Mouse (Mus musculus): ENCODE data around the gene Disp1. TPM values are rescaled to one million over a fixed set of nuclear protein-coding genes. Genes with fewer than 3 reads are reported as not detected.

Gene Disp1
- polyA plus RNA-seq, 1 experiment from 2014 or later, result 9.6 TPM

- peaks cover 12% of the 10 kb centered on the region; the same call in 1 of the 2 replicates for H3K4me1 ChIP-seq
- H3K4me3 ChIP-seq, result no peak overlapping the region
- no peaks in the 10 kb centered on the region for H3K27me3 ChIP-seq (replicated peaks)
- ATAC-seq (replicated peaks), result no peak
- WGBS, result 46% methylated on average over 4 of the region's 4 CpGs
- no peaks in the 10 kb centered on the region for H3K9me3 ChIP-seq
- H3K4me2 ChIP-seq, result no peak overlapping the region
- H3K36me3 ChIP-seq (replicated peaks), result no peaks in the 10 kb centered on the region
- no peak overlapping the region for H3K9ac ChIP-seq
- no peak overlapping the region for H3K27ac ChIP-seq
Measured at GRCm38 (mm10) chr1:183138088-183138487, 83.2 kb downstream of the Disp1 start.

DNA sequence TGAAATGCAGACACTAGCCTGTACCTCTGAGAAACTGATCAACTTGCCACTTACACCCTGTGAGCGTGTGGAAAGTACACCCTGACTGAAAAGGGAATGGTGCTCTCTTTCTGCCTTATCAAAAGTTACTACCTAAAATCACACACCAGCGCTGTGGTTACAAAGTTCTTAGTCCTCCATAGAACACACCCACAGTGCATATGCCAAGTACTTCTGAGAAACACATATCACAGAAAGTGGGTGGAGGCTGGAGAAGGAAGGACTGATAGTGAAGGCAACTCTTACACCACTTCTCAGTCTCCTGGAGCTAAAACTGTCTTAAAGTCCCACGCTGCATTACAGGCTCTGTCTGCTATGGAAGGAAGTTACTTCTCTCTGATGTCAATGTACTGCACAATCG lies 86.9 kb downstream of the Disp1 start:
- ATAC-seq (replicated peaks), result no peak
- H3K4me1 ChIP-seq, result peaks cover 9% of the 10 kb centered on the region
- WGBS, result 96% methylated on average over 4 of the region's 4 CpGs

GRCm38 (mm10) chr1:183133440-183133839 lies 87.9 kb downstream of the Disp1 start:
- ATAC-seq (replicated peaks), result no peak
- Histone ChIP-seq H3K4me2 (no peak overlapping the region), H3K4me1 (peaks cover 9% of the 10 kb centered on the region), H3K9ac (no peak overlapping the region), H3K27me3 (replicated peaks) (no peaks in the 10 kb centered on the region), H3K4me3 (no peak overlapping the region), H3K36me3 (replicated peaks) (no peaks in the 10 kb centered on the region), H3K27ac (no peak overlapping the region), H3K9me3 (no peaks in the 10 kb centered on the region)
- WGBS, result 80% methylated on average over 3 of the region's 3 CpGs

More for the DNA sequence above, 86.9 kb downstream of the Disp1 start:
- H3K9me3 ChIP-seq, result no peaks in the 10 kb centered on the region
- no peak overlapping the region for H3K27ac ChIP-seq
- H3K36me3 ChIP-seq (replicated peaks), result no peaks in the 10 kb centered on the region
- H3K27me3 ChIP-seq (replicated peaks), result no peaks in the 10 kb centered on the region
- H3K9ac ChIP-seq, result no peak overlapping the region
- H3K4me2 ChIP-seq, result no peak overlapping the region
- no peak overlapping the region for H3K4me3 ChIP-seq

DNA sequence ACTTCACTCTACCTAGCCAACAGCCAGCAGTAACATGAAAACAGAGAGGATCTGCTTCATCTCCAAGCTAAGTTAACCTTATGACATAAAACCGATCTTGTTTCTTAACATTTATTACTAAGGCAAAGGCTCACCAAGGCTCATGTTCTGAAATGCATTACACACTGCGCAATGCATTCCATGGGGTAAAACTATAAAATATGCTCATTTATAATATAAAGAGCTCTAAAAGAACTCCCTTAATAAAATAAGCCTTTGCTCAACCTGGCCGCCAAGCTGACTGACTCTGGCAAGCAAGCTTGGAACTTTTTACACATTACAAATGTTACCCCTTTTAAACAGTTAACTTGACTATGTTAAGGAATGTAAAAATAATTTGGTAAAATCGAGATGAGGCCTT lies 94.1 kb downstream of the Disp1 start:
- no peak for ATAC-seq (replicated peaks)
- H3K9me3 ChIP-seq, result no peaks in the 10 kb centered on the region
- H3K4me3 ChIP-seq, result no peak overlapping the region
- H3K4me1 ChIP-seq, result peaks cover 7% of the 10 kb centered on the region; the same call in 1 of the 2 replicates
- no peaks in the 10 kb centered on the region for H3K36me3 ChIP-seq (replicated peaks)
- no peaks in the 10 kb centered on the region for H3K27me3 ChIP-seq (replicated peaks)
- H3K9ac ChIP-seq, result no peak overlapping the region
- H3K27ac ChIP-seq, result no peak overlapping the region
- 83% methylated on average over 4 of the region's 4 CpGs for WGBS
- no peak overlapping the region for H3K4me2 ChIP-seq

GRCm38 (mm10) chr1:183123725-183124124 lies 97.6 kb downstream of the Disp1 start:
- Histone ChIP-seq H3K9ac (no peak overlapping the region), H3K4me1 (peaks cover 1% of the 10 kb centered on the region), H3K27ac (no peak overlapping the region), H3K4me2 (no peak overlapping the region), H3K36me3 (replicated peaks) (no peaks in the 10 kb centered on the region), H3K9me3 (no peaks in the 10 kb centered on the region), H3K27me3 (replicated peaks) (no peaks in the 10 kb centered on the region), H3K4me3 (no peak overlapping the region)
- 64% methylated on average over 3 of the region's 3 CpGs for WGBS
- no peak for ATAC-seq (replicated peaks)

- peaks cover 17% of the 10 kb centered on the region for H3K4me1 ChIP-seq
- no peak for ATAC-seq (replicated peaks)
- no peak overlapping the region for H3K9ac ChIP-seq
- no peaks in the 10 kb centered on the region for H3K36me3 ChIP-seq (replicated peaks)
- H3K27ac ChIP-seq, result no peak overlapping the region
- H3K4me3 ChIP-seq, result no peak overlapping the region
- H3K9me3 ChIP-seq, result no peaks in the 10 kb centered on the region
- 91% methylated on average over 12 of the region's 12 CpGs for WGBS
- no peak overlapping the region for H3K4me2 ChIP-seq
- no peaks in the 10 kb centered on the region for H3K27me3 ChIP-seq (replicated peaks)
Measured at GRCm38 (mm10) chr1:183120341-183120923, 100.9 kb downstream of the Disp1 start.

DNA sequence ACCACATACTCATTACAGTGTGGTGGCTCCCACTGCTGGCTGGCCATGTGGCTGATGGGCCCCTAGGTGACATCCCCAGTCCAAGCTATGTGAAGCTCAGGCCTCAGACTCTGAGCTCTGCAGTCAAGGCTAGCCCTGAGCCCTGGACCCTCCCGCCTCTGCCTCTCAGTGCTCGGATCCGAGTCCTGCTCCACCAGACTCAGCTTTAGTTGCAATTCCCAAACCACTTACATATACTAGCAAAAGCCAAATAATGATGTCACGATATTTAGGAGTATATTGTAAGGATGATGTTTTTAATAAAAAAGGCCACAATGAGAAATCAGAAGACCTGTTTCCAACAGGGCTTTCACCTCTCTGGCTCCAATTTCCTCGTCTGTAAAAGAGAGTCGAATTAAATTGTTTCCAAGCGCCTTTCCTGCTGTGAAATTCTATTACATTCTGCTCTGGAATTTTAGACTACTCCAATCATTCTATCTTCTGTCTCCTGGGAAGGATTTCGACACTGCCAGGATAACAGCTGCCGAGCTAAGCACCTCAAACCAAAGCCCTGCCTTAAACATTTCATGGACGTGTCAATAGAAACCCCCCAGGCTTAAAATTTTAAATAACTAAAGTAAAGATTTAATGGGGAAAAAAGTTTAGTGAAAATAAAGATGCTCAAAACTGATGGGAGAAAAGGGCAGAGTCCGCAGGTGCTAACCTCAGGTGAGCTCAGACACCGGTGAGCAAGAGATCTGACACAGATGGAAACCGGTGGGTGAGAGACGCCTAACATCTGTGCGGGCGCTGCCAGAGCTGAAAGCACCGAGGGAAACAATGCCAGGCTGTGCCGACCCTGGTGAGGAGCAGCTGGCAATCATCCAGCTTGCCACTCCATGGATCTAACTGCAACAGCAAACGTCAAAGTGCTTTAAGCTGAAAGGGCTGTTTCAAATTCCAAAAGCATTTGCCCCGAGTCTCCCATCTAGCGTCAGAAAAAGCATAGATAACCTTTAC lies 103.2 kb downstream of the Disp1 start:
- Histone ChIP-seq H3K9ac (no peak overlapping the region), H3K27ac (peak overlapping the region; percentile 31), H3K4me2 (no peak overlapping the region), H3K36me3 (replicated peaks) (no peaks in the 10 kb centered on the region), H3K4me1 (peaks cover 17% of the 10 kb centered on the region), H3K9me3 (no peaks in the 10 kb centered on the region), H3K4me3 (no peak overlapping the region), H3K27me3 (replicated peaks) (no peaks in the 10 kb centered on the region)
- peak; percentile 37; the same call in 1 of the 2 replicates for ATAC-seq (replicated peaks)
- 43% methylated on average over 21 of the region's 21 CpGs for WGBS

DNA sequence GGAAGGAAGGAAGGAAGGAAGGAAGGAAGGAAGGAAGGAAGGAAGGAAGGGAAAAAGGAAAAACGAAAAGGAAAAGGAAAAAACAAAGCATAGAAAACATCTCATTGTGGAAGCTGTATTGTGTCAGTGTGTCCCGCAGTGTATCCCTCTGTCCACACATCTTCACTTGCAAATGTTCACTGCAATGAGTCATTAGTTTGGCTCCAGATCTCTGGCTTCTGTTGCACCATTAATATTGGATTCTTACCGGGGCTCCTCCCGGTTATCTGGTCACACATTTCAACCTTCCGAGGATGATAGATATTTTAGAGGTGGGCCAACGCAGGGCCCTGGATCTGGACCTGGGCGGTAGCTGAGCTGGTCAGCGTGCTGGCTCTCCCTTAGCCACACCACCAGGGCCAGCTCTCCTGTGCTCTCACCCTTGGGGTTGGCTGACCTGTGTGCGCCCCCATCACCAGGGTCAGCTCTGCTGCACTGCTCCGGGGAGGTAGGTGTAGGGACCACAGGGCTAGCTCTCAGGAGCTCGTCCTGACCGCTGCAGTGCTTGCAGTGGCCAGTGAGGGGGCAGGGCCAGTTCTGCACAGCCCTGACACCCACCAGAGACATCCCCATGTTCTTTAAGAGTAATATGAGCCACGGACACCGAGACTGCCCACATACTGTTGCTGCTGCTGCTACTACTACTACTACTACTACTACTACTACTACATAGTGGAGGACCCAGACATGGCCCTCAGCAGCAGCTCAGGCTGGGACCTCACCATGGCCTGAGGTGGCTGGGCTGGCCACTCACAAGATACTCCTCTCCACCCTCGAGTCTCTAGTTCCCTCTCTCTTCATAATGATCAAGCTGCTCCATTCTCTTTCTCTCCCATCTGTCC lies 104.1 kb downstream of the Disp1 start:
- Histone ChIP-seq H3K36me3 (replicated peaks) (no peaks in the 10 kb centered on the region), H3K9ac (no peak overlapping the region), H3K4me1 (peaks cover 17% of the 10 kb centered on the region), H3K27ac (peak overlapping the region; percentile 31), H3K4me2 (no peak overlapping the region), H3K9me3 (no peaks in the 10 kb centered on the region), H3K4me3 (no peak overlapping the region), H3K27me3 (replicated peaks) (no peaks in the 10 kb centered on the region)
- 0 out of 2 replicates have a peak, but pooled peaks have one; percentile 39 for ATAC-seq (replicated peaks)
- WGBS, result 86% methylated on average over 15 of the region's 15 CpGs

DNA sequence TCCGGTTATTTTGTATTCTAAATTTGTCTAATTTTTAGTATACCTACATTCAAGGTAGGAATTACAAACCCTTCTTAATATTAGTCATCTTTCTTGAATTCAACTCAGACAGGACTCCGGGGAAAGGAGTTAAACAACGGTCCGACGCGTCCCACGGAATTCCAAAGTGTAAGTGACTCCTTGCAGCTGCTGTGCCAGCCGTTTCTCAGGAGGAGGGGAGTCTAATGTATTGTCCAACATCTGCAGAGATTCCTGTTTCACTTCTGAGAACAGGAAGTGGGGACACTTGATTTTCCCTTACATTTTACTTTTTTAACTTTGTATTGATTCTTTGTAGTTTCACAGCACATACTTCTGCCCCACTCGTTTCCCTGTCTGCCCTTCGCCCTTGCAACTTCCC lies 104.9 kb downstream of the Disp1 start:
- no peak for ATAC-seq (replicated peaks)
- WGBS, result 82% methylated on average over 10 of the region's 10 CpGs

GRCm38 (mm10) chr1:183115076-183115475 lies 106.2 kb downstream of the Disp1 start:
- 87% methylated on average over 7 of the region's 7 CpGs for WGBS
- H3K27me3 ChIP-seq (replicated peaks), result no peaks in the 10 kb centered on the region
- H3K4me2 ChIP-seq, result no peak overlapping the region
- peaks cover 17% of the 10 kb centered on the region for H3K4me1 ChIP-seq
- no peaks in the 10 kb centered on the region for H3K36me3 ChIP-seq (replicated peaks)
- H3K27ac ChIP-seq, result no peak overlapping the region
- no peak overlapping the region for H3K9ac ChIP-seq
- no peak for ATAC-seq (replicated peaks)
- no peaks in the 10 kb centered on the region for H3K9me3 ChIP-seq
- no peak overlapping the region for H3K4me3 ChIP-seq

More for the DNA sequence above, 104.9 kb downstream of the Disp1 start:
- Histone ChIP-seq H3K27me3 (replicated peaks) (no peaks in the 10 kb centered on the region), H3K4me1 (peaks cover 17% of the 10 kb centered on the region), H3K4me2 (no peak overlapping the region), H3K36me3 (replicated peaks) (no peaks in the 10 kb centered on the region), H3K9ac (no peak overlapping the region), H3K4me3 (no peak overlapping the region), H3K9me3 (no peaks in the 10 kb centered on the region), H3K27ac (no peak overlapping the region)

DNA sequence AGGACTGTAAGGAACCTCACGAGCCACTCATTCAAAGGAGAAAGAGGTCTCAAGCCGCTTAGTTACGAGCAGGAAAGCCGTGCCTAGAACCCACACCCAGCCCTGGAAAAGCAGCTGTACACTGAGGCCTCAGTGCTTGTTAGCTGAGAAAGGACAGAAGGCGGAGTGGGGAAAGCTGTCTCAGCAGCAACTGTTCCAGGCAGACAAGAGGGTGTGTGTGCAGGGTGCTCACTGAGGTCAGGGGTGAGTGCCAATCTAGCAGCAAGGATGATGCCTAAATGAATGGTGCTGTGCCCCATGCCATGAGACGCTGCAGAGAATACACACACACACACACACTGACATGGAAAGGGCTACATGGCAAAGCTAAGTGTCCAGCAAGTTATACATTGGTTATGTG lies 106.8 kb downstream of the Disp1 start:
- H3K9me3 ChIP-seq, result no peaks in the 10 kb centered on the region
- no peak overlapping the region for H3K27ac ChIP-seq

GRCm38 (mm10) chr1:183113546-183113945 lies 107.8 kb downstream of the Disp1 start:
- Histone ChIP-seq H3K4me2 (no peak overlapping the region), H3K9ac (no peak overlapping the region), H3K27me3 (replicated peaks) (no peaks in the 10 kb centered on the region), H3K36me3 (replicated peaks) (no peaks in the 10 kb centered on the region), H3K9me3 (no peaks in the 10 kb centered on the region), H3K4me1 (peaks cover 14% of the 10 kb centered on the region), H3K27ac (no peak overlapping the region), H3K4me3 (no peak overlapping the region)
- 69% methylated on average over 9 of the region's 9 CpGs for WGBS
- no peak for ATAC-seq (replicated peaks)

More for the DNA sequence above, 106.8 kb downstream of the Disp1 start:
- Histone ChIP-seq H3K4me2 (no peak overlapping the region), H3K4me3 (no peak overlapping the region), H3K9ac (no peak overlapping the region), H3K27me3 (replicated peaks) (no peaks in the 10 kb centered on the region), H3K4me1 (peaks cover 17% of the 10 kb centered on the region), H3K36me3 (replicated peaks) (no peaks in the 10 kb centered on the region)
- WGBS, result 76% methylated on average over 6 of the region's 6 CpGs
- no peak for ATAC-seq (replicated peaks)
